Mouse (Mus musculus) leukemia stem cell, adult 10-12 weeks (primary cell): ENCODE data around the gene Cnpy4. TPM values are rescaled to one million over a fixed set of nuclear protein-coding genes. Genes with fewer than 3 reads are reported as not detected.

Source experiments
- polyA plus RNA-seq: library from polyadenylated mRNA; stranded (reverse); fragments of >175 nt; gene quantifications from 2 replicates; pipeline ENCODE4 v1.2.3, GENCODE M21; 2012; ENCODE audit warnings: low replicate concordance

The Cnpy4 gene
- 0.21 and 0.73 TPM in 2 replicates for polyA plus RNA-seq

GRCm38 (mm10) chr5:138186950-138187638 is at the start of gene Cnpy4, which contains the start of gene Taf6:
TSS of gene Cnpy4 (plus strand) at chr5:138187485.
TSS of gene Taf6 (minus strand) at chr5:138187451.

GRCm38 (mm10) chr5:138155443-138155976 is 31.8 kb upstream of the Cnpy4 start, which contains the start of gene Zfp113:
TSS of gene Zfp113 (minus strand) at chr5:138155744.

DNA sequence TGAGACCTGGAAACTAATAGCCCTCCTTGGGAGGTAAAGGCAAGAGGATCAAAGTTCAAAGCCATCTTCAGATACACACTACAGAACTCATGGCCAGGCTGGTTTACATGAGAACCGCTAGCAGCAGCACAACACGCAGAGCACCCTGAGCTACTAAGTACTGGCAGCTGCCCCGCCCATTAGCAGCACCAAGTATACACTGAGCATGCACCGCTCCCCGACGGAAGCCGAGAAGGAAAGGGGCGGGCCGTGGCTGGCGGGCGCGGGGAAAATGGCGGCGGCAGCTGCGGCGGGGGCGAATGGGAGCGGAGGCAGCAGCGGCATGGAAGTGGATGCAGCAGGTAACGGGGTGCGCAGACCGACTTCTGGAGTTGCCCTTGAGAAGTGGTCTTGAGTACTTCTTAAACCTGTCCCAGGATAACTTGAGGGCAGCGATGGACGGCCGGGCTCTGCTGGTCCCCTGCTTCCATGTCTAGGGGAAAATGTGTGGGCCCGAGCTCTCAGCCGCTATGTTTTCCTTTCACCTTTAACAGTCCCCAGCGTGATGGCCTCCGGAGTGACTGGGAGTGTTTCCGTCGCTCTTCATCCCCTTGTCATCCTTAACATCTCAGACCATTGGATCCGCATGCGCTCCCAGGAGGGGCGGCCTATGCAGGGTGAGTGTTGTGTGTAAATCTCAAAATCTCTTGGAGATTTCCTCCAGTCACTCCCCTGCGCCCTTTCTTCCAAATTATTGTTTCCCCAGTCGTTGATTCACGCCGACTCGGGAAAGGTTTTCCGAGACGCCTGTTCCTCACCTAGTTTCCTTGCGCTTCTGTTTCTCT is 26.2 kb upstream of the Cnpy4 start, which contains the start of gene Cops6:
Cops6 (plus strand) TSS at position 230 of the 824 bp plus-strand sequence.

GRCm38 (mm10) chr5:138171695-138172491 is 15.4 kb upstream of the Cnpy4 start, which contains the start of the genes Ap4m1 and Mcm7:
TSS of gene Ap4m1 (plus strand) at chr5:138172002.
TSS of gene Mcm7 (minus strand) at chr5:138172422.

GRCm38 (mm10) chr5:138193771-138194727 is 6.8 kb downstream of the Cnpy4 start, which contains the start of gene Mblac1:
TSS of gene Mblac1 (plus strand) at chr5:138194314.

GRCm38 (mm10) chr5:138225700-138226099 is 38.4 kb downstream of the Cnpy4 start, which contains the start of gene Nxpe5:
TSS of gene Nxpe5 (plus strand) at chr5:138225898.

Other genes starting within 250 kb of the Cnpy4 start
- gene Gjc3, start 224.4 kb upstream of the Cnpy4 start, polyA plus RNA-seq, result not detected in 2 replicates
- gene Azgp1, start 206.0 kb upstream of the Cnpy4 start, polyA plus RNA-seq, result not detected in 2 replicates
- gene Smok3a, start 166.2 kb upstream of the Cnpy4 start, polyA plus RNA-seq, result not detected in 2 replicates
- gene Smok3b, start 166.1 kb upstream of the Cnpy4 start, polyA plus RNA-seq, result 0.16 TPM in 1 of 2 replicates, not detected in the other
- gene Smok3c, start 134.3 kb upstream of the Cnpy4 start, polyA plus RNA-seq, result not detected in 2 replicates
- 0.27 and 1.0 TPM in 2 replicates for gene Zkscan1, start 102.4 kb upstream of the Cnpy4 start, polyA plus RNA-seq
- gene Zscan21, start 70.6 kb upstream of the Cnpy4 start, polyA plus RNA-seq, result 0.10 and 2.4 TPM in 2 replicates
- 0.14 and 0.35 TPM in 2 replicates for gene Zfp113, start 31.7 kb upstream of the Cnpy4 start, polyA plus RNA-seq
- 53.6 and 54.5 TPM in 2 replicates for gene Cops6, start 26.4 kb upstream of the Cnpy4 start, polyA plus RNA-seq
- gene Ap4m1, start 15.5 kb upstream of the Cnpy4 start, polyA plus RNA-seq, result 6.8 and 39.7 TPM in 2 replicates
- 8.8 and 61.5 TPM in 2 replicates for gene Mcm7, start 15.1 kb upstream of the Cnpy4 start, polyA plus RNA-seq
- gene Taf6, start within 50 bp of the Cnpy4 start, polyA plus RNA-seq, result 17.3 and 54.2 TPM in 2 replicates
- 4.0 and 4.9 TPM in 2 replicates for gene Mblac1, start 6.8 kb downstream of the Cnpy4 start, polyA plus RNA-seq
- gene Nxpe5, start 38.4 kb downstream of the Cnpy4 start, polyA plus RNA-seq, result 1.9 and 2.3 TPM in 2 replicates
- 29.2 and 39.5 TPM in 2 replicates for gene Lamtor4, start 68.0 kb downstream of the Cnpy4 start, polyA plus RNA-seq
- gene BC037034, start 76.5 kb downstream of the Cnpy4 start, polyA plus RNA-seq, result 293 and 299 TPM in 2 replicates
- gene Gal3st4, start 85.4 kb downstream of the Cnpy4 start, polyA plus RNA-seq, result not detected in 2 replicates
- gene Gm43720, start 92.5 kb downstream of the Cnpy4 start, polyA plus RNA-seq, result not detected in 2 replicates
- 0.63 and 1.2 TPM in 2 replicates for gene Gpc2, start 92.5 kb downstream of the Cnpy4 start, polyA plus RNA-seq
- gene Stag3, start 92.8 kb downstream of the Cnpy4 start, polyA plus RNA-seq, result 0.50 and 5.3 TPM in 2 replicates
- 0.22 and 0.50 TPM in 2 replicates for gene Pvrig, start 154.5 kb downstream of the Cnpy4 start, polyA plus RNA-seq